Mouse (Mus musculus): ENCODE measurements around the gene Olfr1026.

The Olfr1026 gene

DNA sequence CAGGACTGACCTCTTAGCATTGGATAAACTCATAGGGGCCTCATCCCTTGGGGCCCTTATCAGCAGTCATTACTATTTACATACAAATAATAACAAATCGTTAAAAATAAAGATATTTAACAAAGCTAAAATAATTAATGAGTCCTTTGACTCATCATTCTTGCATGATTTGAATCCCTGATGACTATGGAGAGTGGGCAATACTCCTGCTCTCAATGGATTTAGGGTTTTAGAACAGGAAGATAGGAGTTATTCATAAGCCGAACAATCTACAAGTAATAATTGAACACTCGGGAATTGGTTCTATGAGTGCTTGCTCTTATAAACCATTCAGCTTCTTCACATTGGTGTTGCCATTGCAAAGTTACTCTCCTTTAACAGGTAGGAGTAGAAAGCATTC, at the start of gene Olfr1026:
Gene Olfr1026 (plus strand): TSS at position 301 of the 400 bp plus-strand sequence.
- DNase-seq (ENCODE audit: low read depth), result no peak

- DNase-seq (ENCODE audit: low read depth), result no peak
Measured at GRCm38 (mm10) chr2:85885340-85885739, 36.0 kb upstream of the Olfr1026 start, which contains the start of gene Olfr1023. TSS of gene Olfr1023 (plus strand) at chr2:85885640.

DNA sequence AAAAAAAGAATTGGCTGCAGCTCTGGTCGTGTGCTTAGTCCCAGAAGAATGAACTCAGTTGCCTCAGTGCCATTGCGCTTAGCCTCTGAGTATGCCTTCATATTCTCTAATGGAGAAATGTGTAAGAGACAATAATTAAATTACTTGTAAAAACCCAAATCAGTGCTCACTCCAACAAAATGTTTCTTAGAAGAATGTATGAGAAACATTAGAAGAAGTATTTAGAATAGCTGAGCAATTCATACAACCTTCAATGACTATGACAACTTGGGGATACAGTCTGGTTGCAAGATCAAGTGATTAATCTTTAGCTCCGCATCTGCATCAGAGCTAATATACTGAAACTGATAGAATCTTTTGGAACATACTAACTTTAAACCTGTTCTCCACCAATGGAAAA, 16.4 kb upstream of the Olfr1026 start, which contains the start of gene Olfr1024:
Gene Olfr1024 (minus strand): TSS at position 101 of the 400 bp plus-strand sequence.
- DNase-seq (ENCODE audit: low read depth), result no peak

DNA sequence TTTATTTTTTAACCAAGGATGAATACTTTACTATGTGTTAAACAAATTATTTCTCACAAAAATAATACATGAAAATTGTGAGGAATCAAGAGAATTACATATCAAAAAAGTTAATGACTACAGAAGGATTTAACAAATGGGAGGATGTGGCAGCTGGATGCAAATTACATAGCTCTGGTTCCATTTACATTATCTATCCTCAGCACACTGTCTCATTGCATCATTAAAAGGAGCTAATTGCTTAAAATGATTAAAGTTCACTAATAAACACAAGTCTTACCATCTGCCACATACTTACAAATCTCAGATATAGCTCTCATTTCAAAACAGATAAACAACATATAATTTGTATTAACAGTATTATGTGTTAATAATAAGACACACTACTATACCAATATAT, 8.2 kb upstream of the Olfr1026 start:
- DNase-seq (ENCODE audit: low read depth), result no peak

DNA sequence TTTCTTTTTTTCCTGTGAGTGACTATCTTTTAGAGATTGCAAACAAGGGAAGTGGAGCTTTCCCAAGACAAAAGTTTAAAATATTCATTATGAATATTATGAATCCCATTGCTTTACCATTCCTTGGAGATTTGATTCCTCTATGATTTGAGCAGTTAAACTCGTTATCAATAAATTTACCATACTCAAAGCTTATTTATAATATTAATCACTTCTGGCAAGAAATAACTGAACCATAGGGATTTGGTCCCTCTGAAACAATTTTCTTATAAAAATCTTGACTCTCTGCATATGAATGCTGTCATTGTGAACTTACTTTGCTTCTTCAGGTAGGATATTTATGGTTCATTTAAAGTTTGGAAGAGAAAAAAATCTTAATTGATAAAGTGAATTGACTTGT, 6.5 kb upstream of the Olfr1026 start, which contains the start of gene Olfr1025-ps1:
Gene Olfr1025-ps1 (plus strand): TSS at position 301 of the 400 bp plus-strand sequence.
- no peak for DNase-seq (ENCODE audit: low read depth)

DNA sequence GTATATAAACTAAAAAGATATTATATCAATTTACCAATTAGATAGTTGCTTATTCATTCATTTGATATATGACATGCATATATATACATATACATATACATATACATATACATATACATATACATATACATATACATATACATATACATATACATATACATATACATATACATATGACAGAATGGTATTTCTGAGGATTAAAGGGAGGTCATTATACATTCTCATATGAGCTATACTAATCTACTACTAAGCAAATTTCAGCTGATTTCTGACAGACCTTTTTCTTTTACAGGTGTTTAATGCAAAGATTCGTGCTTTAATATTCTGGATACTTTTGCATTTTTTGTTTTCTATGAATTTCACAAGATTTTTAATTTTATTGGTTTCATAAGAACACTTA, 28.8 kb downstream of the Olfr1026 start, which contains the start of gene Olfr1028:
Gene Olfr1028 (plus strand): TSS at position 301 of the 400 bp plus-strand sequence.
- no peak for DNase-seq (ENCODE audit: low read depth)

GRCm38 (mm10) chr2:85973595-85973994, 52.2 kb downstream of the Olfr1026 start, which contains the start of gene Olfr1029:
TSS of gene Olfr1029 (plus strand) at chr2:85973895.
- no peak for DNase-seq (ENCODE audit: low read depth)
